Mouse (Mus musculus) testis, adult 2 months (tissue): ENCODE data around the gene Fam196b.

ENCODE experiments used
- CTCF ChIP-seq: fragments of 200-500 bp; IDR thresholded peaks from 2 replicates; pipeline ENCODE4 v1.5.1; 2012; ENCODE audit warnings: low read depth, mild to moderate bottlenecking, inconsistent platforms, low read length, moderate library complexity; ENCODE audit not compliant: control insufficient read depth, insufficient read depth, insufficient replicate concordance
- POLR2A ChIP-seq: fragments of 200-500 bp; IDR thresholded peaks from 2 replicates; pipeline ENCODE4 v1.6.1; 2012; ENCODE audit warnings: low read depth, mild to moderate bottlenecking, inconsistent platforms, low read length, moderate library complexity; ENCODE audit not compliant: control insufficient read depth

DNA sequence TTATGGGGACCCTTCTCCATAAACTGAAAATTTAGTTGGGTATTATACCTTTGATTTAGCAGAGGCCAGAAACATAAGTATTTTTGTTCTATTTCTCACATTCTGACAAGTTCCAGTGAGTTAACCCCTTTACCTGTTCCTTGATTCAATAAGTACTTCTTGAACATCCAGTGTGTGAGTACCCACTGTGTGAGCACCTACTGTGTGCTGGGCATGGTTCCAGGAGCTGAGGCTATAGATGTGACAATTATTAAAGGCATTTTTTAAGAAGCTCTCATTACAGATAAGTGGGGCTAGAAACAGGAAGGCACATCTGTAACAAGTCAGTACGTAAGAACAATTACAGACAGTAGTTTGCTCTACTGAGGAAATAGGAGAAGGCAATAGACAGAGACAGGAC is 4.7 kb downstream of the Fam196b start:
- TF ChIP-seq POLR2A (no peak), CTCF (no peak)
